Mouse (Mus musculus) heart, embryonic 16.5 days (tissue): ENCODE results near the gene Iqgap1. TPM values are rescaled to one million over a fixed set of nuclear protein-coding genes. Genes with fewer than 3 reads are reported as not detected.

Experiments
- ATAC-seq: fragments of 200-750 bp; cut with Nextera tagmentation; replicated peaks from 2 replicates; pipeline ENCODE4 v1.8.0; 2017; ENCODE audit warnings: moderate number of reproducible peaks; ENCODE audit not compliant: insufficient read depth, low FRiP score; ENCODE audit errors: extremely low read depth
- H3K27ac ChIP-seq: fragments of 300-500 bp; sonication (generic); 2 replicates; pipeline ENCODE4 v1.5.1; 2014; ENCODE audit warnings: mild to moderate bottlenecking, low read length, control low read depth, moderate library complexity
- H3K27me3 ChIP-seq: fragments of 300-500 bp; sonication (generic); 2 replicates; pipeline ENCODE4 v1.6.1; 2014; ENCODE audit warnings: low read length, mixed read lengths; ENCODE audit not compliant: control insufficient read depth, insufficient read depth
- H3K36me3 ChIP-seq: fragments of 300-500 bp; sonication (generic); 2 replicates; pipeline ENCODE4 v1.6.1; 2014; ENCODE audit not compliant: control insufficient read depth, insufficient read depth
- H3K4me1 ChIP-seq: fragments of 300-500 bp; sonication (generic); 2 replicates; pipeline ENCODE4 v1.6.1; 2014; ENCODE audit warnings: low read length, mixed read lengths; ENCODE audit not compliant: control insufficient read depth, insufficient read depth
- H3K4me2 ChIP-seq: fragments of 300-500 bp; sonication (generic); 2 replicates; pipeline ENCODE4 v1.6.1; 2014; ENCODE audit warnings: low read depth, mild to moderate bottlenecking, control low read depth, low read length
- H3K4me3 ChIP-seq: fragments of 300-500 bp; sonication (generic); 2 replicates; pipeline ENCODE4 v1.5.1; 2014; ENCODE audit warnings: mild to moderate bottlenecking, control low read depth, low read length
- H3K9ac ChIP-seq: fragments of 300-500 bp; sonication (generic); 2 replicates; pipeline ENCODE4 v1.6.1; 2014; ENCODE audit warnings: low read length, control low read depth
- H3K9me3 ChIP-seq: fragments of 300-500 bp; sonication (generic); replicated peaks from 2 replicates; pipeline ENCODE4 v1.6.1; 2016; ENCODE audit warnings: low read length; ENCODE audit not compliant: control insufficient read depth
- WGBS: fragments of 180-500 bp; shearing (Covaris S2); extraction: QIAGEN DNeasy Blood & Tissue Kit; methylation state at CpG from one replicate; pipeline ENCODE4 v1.1.7; 2014; 5-methylcytosine and 5-hydroxymethylcytosine counted together
- polyA plus RNA-seq: library from polyadenylated mRNA; unstranded; fragments of >200 nt; fragmentation: Nextera tagmentation; extraction: Ambion mirVana; gene quantifications from 2 replicates; pipeline ENCODE4 v1.2.1, GENCODE M21; 2015

Gene Iqgap1
- polyA plus RNA-seq, 1 experiment from 2014 or later, result 49.0 TPM

DNA sequence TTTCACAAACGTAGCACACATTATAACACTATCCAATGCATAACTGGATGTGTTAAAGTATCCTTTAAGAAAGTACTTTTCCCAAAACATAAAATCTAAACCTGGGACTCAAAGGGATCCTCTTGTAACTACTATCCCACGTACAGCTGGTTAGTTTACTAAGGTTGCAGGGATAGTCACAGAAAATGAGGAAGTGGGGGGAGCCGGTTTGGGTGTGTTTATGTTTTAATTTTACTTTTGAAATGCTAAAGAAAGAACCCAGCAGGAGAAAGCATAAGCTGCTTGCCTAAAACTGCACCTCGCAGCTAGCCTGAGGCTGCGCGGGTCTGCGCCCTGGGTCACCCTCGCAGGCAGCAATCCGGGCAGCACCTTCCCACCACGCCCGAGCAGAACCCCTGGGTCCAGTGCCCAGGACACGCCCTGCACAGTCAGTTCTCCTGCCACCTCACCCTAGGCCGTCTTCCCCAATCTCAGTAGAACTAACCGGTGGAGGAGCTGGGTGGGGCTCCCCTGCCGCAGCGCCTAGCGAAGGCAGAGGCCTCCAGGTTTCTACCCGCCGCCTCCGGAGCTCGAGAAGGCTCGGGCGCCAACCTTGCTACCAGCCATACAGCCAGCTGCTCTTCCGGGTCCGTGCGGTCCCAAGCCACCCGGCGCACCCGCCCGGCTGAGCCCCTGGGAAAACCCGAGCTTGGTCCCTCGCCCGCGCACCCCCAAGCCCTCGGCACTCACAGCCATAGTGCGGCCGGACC is 23.2 kb downstream of the Iqgap1 start:
- H3K4me1 ChIP-seq, result peaks cover 14% of the 10 kb centered on the region
- peak overlapping the region; percentile 78 for H3K4me2 ChIP-seq
- ATAC-seq, result peak; percentile 55
- H3K27ac ChIP-seq, result peak overlapping the region; percentile 78
- H3K4me3 ChIP-seq, result peak overlapping the region; percentile 63
- H3K9ac ChIP-seq, result peak overlapping the region; percentile 79
- no peaks in the 10 kb centered on the region for H3K9me3 ChIP-seq
- H3K36me3 ChIP-seq, result peaks cover 17% of the 10 kb centered on the region
- WGBS, result 1% methylated on average over 37 of the region's 37 CpGs
- H3K27me3 ChIP-seq, result no peaks in the 10 kb centered on the region

- WGBS, result 61% methylated on average over 5 of the region's 5 CpGs
Measured at GRCm38 (mm10) chr7:80799307-80799706, 26.5 kb downstream of the Iqgap1 start.

DNA sequence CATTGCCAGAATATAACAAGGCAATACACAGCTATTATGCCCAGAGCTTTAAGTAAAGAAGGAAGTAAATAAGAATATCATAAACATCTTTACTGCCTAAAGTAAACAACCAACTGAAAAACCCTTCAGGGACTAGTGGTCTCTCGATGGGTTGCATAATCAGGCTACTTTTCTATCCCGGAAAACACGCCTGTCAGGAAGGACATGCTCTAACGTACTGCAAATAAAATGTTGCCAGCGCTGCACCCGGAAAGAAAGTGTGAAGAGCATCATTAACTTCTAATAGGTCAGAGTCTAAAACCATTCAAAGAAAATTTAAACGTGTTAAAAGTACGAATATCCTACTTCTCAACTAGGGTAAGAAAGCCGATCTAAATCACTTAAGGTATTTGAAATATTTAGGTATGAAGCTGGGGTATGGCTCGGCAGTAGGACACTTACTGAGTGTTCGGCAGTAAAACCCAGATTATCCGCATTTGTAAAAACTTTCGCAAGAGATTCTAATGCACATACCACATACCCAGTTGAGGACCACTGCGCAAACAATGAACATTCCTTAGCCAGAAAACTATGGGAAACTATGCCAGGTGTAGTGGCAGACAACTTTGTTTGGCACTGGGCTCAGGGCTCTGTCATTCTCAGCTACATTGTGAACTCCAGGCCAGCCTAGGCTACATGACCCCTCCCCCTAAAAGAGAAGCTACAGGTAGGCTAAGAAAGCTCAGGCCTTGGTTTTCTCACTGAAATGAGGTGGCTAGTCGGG is 28.8 kb downstream of the Iqgap1 start:
- no peak for ATAC-seq
- WGBS, result 77% methylated on average over 15 of the region's 15 CpGs
- Histone ChIP-seq H3K4me1 (peaks cover 17% of the 10 kb centered on the region), H3K9ac (no peak overlapping the region), H3K4me3 (no peak overlapping the region), H3K27ac (no peak overlapping the region), H3K4me2 (no peak overlapping the region), H3K36me3 (peaks cover 38% of the 10 kb centered on the region), H3K9me3 (peaks cover 3% of the 10 kb centered on the region; the same call in 1 of the 2 replicates), H3K27me3 (no peaks in the 10 kb centered on the region)

More at GRCm38 (mm10) chr7:80799307-80799706, 26.5 kb downstream of the Iqgap1 start:
- no peaks in the 10 kb centered on the region for H3K9me3 ChIP-seq
- peaks cover 32% of the 10 kb centered on the region for H3K36me3 ChIP-seq
- no peaks in the 10 kb centered on the region for H3K27me3 ChIP-seq
- no peak for ATAC-seq
- peaks cover 20% of the 10 kb centered on the region for H3K4me1 ChIP-seq
- no peak overlapping the region for H3K4me2 ChIP-seq
- peak overlapping the region; percentile 61; the same call in 1 of the 2 replicates for H3K27ac ChIP-seq
- no peak overlapping the region for H3K4me3 ChIP-seq
- no peak overlapping the region for H3K9ac ChIP-seq

GRCm38 (mm10) chr7:80796258-80796657 is 29.5 kb downstream of the Iqgap1 start:
- Histone ChIP-seq H3K4me2 (no peak overlapping the region), H3K27me3 (no peaks in the 10 kb centered on the region), H3K9me3 (peaks cover 3% of the 10 kb centered on the region; the same call in 1 of the 2 replicates), H3K4me3 (no peak overlapping the region), H3K9ac (peak overlapping the region; percentile 24; the same call in 1 of the 2 replicates), H3K27ac (peak overlapping the region; percentile 14; the same call in 1 of the 2 replicates), H3K36me3 (peaks cover 38% of the 10 kb centered on the region), H3K4me1 (peaks cover 14% of the 10 kb centered on the region)
- no peak for ATAC-seq
- 77% methylated on average over 6 of the region's 6 CpGs for WGBS

DNA sequence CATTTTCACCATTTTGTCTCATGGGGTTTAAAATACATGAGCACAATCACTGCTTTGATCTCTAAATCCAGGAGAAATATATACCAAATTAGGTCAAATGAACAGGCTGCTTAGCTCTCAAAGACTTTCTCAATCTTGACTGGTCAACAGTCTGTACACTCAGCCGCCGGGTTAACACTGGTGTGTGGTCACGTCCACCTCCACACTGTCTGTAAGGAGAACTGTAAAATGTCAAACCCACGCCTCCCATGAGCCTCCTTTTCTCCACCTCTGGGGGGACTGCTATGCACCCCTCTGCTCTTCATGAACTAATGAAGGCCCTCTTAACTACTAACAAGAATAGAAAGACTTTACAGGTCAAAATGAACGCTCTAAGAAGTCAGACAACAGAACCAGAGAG is 36.2 kb downstream of the Iqgap1 start:
- ATAC-seq, result 0 out of 2 replicates have a peak, but pooled peaks have one; percentile 40
- 23% methylated on average over 5 of the region's 5 CpGs for WGBS
- no peaks in the 10 kb centered on the region for H3K27me3 ChIP-seq
- peaks cover 6% of the 10 kb centered on the region for H3K36me3 ChIP-seq
- peaks cover 44% of the 10 kb centered on the region for H3K4me1 ChIP-seq
- H3K4me3 ChIP-seq, result 0 out of 2 replicates have a peak overlapping the region, but pooled peaks have one; percentile 1
- H3K4me2 ChIP-seq, result peak overlapping the region; percentile 25
- no peak overlapping the region for H3K9ac ChIP-seq
- H3K27ac ChIP-seq, result peak overlapping the region; percentile 90
- peaks cover 3% of the 10 kb centered on the region; the same call in 1 of the 2 replicates for H3K9me3 ChIP-seq

DNA sequence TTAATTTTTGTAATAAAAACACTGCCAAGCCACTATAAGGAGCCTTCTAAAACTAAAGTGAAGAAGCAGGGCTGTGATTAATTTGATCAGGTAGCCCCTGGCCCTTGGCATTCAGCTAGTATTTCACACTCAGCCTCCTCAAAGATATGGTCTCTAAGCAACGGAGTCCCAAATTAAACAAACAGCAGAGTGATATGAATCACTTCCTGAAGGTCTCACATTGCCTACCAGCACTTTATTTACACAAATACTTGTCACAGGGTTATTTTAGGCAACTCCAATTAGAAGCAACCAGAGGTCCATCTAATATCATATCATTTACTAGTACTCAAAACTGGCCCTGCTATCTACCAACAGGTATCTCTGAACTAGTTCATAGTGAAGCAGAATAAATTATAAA is 36.7 kb downstream of the Iqgap1 start:
- Histone ChIP-seq H3K27me3 (no peaks in the 10 kb centered on the region), H3K27ac (peak overlapping the region; percentile 90), H3K4me2 (peak overlapping the region; percentile 37), H3K36me3 (peaks cover 6% of the 10 kb centered on the region), H3K4me3 (no peak overlapping the region), H3K9me3 (peaks cover 3% of the 10 kb centered on the region; the same call in 1 of the 2 replicates), H3K9ac (no peak overlapping the region), H3K4me1 (peaks cover 46% of the 10 kb centered on the region)
- 0 out of 2 replicates have a peak, but pooled peaks have one; percentile 26 for ATAC-seq
- 8% methylated on average over 1 of the region's 1 CpGs for WGBS

- 0 out of 2 replicates have a peak, but pooled peaks have one; percentile 8 for ATAC-seq
- H3K9me3 ChIP-seq, result no peaks in the 10 kb centered on the region
- H3K9ac ChIP-seq, result peak overlapping the region; percentile 46; the same call in 1 of the 2 replicates
- H3K27me3 ChIP-seq, result no peaks in the 10 kb centered on the region
- H3K4me2 ChIP-seq, result peak overlapping the region; percentile 23; the same call in 1 of the 2 replicates
- peaks cover 2% of the 10 kb centered on the region; the same call in 1 of the 2 replicates for H3K36me3 ChIP-seq
- H3K4me3 ChIP-seq, result no peak overlapping the region
- peak overlapping the region; percentile 84 for H3K27ac ChIP-seq
- peaks cover 55% of the 10 kb centered on the region for H3K4me1 ChIP-seq
- 36% methylated on average over 7 of the region's 7 CpGs for WGBS
Measured at GRCm38 (mm10) chr7:80788002-80788401, 37.8 kb downstream of the Iqgap1 start.

- H3K27me3 ChIP-seq, result no peaks in the 10 kb centered on the region
- H3K4me2 ChIP-seq, result no peak overlapping the region
- H3K9ac ChIP-seq, result peak overlapping the region; percentile 49; the same call in 1 of the 2 replicates
- H3K4me3 ChIP-seq, result no peak overlapping the region
- no peak; the same call in 1 of the 2 replicates for ATAC-seq
- 38% methylated on average over 6 of the region's 6 CpGs for WGBS
- H3K27ac ChIP-seq, result peak overlapping the region; percentile 66
- H3K4me1 ChIP-seq, result peaks cover 65% of the 10 kb centered on the region
- H3K36me3 ChIP-seq, result no peaks in the 10 kb centered on the region
- no peaks in the 10 kb centered on the region for H3K9me3 ChIP-seq
Measured at GRCm38 (mm10) chr7:80786746-80787145, 39.0 kb downstream of the Iqgap1 start.
